Mouse (Mus musculus) E14TG2a.4 (cell line): ENCODE results near the gene Gm8220.
"Not testable (repeated sequence)": the region's sequence is repeated elsewhere in the genome, so short reads cannot be mapped to it uniquely, and the experiment has no call there.

Source experiments
- H3K27me3 ChIP-seq: 2 replicates; pipeline ENCODE4 v1.6.1; 2014; ENCODE audit warnings: low read length, control low read depth; ENCODE audit not compliant: insufficient read depth
- H3K36me3 ChIP-seq: 2 replicates; pipeline ENCODE4 v1.6.1; 2014; ENCODE audit warnings: low read length, control low read depth; ENCODE audit not compliant: insufficient read depth
- H3K4me1 ChIP-seq: replicated peaks from 2 replicates; pipeline ENCODE4 v1.6.1; 2014; ENCODE audit warnings: low read depth, low read length, control low read depth
- H3K4me3 ChIP-seq: replicated peaks from 2 replicates; pipeline ENCODE4 v1.5.1; 2014; ENCODE audit warnings: mild to moderate bottlenecking, low read length
- H3K9me3 ChIP-seq: 2 replicates; pipeline ENCODE4 v1.6.1; 2014; ENCODE audit warnings: low read length, control low read depth
- CTCF ChIP-seq: conservative IDR thresholded peaks from 2 replicates; pipeline ENCODE4 v1.5.1; 2014; ENCODE audit warnings: low read length
- NANOG ChIP-seq: IDR thresholded peaks from 2 replicates; pipeline ENCODE4 v1.6.1; 2014; ENCODE audit warnings: borderline replicate concordance, low read length, mixed read lengths
- POU5F1 ChIP-seq: IDR thresholded peaks from 2 replicates; pipeline ENCODE4 v1.6.1; 2014; ENCODE audit warnings: low read length, borderline replicate concordance

Gm8220 gene

DNA sequence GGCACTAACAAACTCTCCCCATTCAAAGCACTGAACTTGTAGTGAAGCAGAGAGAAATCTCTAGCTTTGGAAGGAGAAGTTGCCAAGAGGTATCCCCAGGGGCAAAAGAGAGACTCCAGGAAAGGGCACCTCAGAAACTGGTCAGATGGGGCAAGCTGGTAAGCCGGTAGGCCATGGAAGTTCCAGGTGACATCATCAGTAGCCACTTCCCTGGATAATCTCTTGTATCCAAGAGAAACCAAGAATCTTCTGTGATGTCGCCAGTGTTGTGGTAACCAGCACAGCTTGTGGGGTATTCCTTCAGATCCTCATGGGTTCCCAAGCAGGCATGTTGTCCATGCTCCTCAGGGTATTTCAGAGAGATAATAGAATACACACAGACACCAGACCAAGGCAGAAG is at the start of gene Gm8220:
Gene Gm8220 (plus strand): TSS at position 301 of the 400 bp plus-strand sequence.
- H3K36me3 ChIP-seq, H3K9me3 ChIP-seq, H3K4me3 ChIP-seq, H3K27me3 ChIP-seq, H3K4me1 ChIP-seq: not testable (repeated sequence)

DNA sequence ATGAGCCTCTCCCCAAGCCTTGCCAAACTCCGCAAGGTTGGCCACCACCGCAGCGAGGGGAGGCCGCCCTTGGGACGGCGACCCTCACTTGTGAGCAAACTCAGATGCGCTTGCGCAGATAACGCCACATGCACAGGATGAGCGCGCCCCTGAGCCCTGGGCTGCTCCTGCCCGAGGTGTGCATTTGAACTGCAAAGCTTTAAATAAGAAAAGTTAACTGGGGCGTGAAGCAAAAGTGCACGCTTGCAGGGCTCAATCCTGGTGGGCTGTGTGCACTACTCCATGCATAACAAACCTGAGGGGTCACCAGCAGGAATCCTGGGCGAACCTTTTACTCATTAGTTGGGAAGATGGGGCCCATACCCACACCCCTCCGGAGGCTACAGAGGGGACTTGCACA is 37.3 kb upstream of the Gm8220 start:
- H3K27me3 ChIP-seq: no peaks in the 10 kb centered on the region
- peaks cover 42% of the 10 kb centered on the region for H3K9me3 ChIP-seq
- no peaks in the 10 kb centered on the region for H3K4me1 ChIP-seq
- H3K4me3 ChIP-seq: no peak overlapping the region
- TF ChIP-seq NANOG (no peak), POU5F1 (no peak), CTCF (no peak)
- no peaks in the 10 kb centered on the region for H3K36me3 ChIP-seq

DNA sequence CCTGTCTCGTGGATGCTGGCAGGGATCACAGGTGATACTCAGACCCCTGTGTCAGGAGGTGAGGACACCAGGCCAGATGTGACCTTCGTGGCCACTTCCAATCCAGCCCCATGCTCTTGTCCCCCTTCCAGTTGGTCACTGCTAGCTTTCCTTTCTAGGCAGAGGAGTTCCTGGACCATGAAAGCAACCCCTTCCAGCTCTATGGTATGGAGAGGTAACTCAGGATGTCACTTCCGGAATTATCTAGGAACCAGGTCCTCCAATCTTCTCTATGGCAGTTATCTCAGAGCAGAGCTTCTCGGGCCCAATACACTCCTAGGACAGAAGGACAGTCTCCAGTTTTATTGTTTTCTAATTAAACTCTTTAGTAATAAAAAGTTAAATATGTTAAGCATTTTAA is 26.7 kb downstream of the Gm8220 start:
- not testable (repeated sequence) for H3K4me1 ChIP-seq, H3K36me3 ChIP-seq, H3K27me3 ChIP-seq, H3K4me3 ChIP-seq
- H3K9me3 ChIP-seq: peaks cover 16% of the 10 kb centered on the region; the same call in 1 of the 2 replicates

DNA sequence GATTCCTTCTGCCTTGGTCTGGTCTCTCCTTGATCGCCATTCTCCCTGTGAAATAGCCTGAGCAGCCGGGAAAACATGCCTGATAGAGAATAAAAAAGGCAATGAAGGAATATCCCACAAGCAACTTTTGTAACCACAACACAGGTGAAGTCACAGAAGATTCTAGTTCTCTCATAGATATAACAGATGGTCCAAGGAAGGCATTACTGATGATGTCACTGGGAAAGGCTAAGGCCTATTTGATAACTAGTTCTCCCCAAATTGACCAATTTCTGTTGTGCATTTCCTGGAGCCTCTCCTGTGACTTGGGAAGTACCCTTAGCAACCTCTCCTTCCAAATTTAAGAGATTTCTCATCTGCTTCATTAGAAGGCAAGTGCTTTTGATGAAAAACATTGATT is 53.1 kb downstream of the Gm8220 start, which contains the start of gene Gm5930:
Gene Gm5930 (minus strand): TSS at position 101 of the 400 bp plus-strand sequence.
- H3K27me3 ChIP-seq, H3K36me3 ChIP-seq, H3K9me3 ChIP-seq, H3K4me3 ChIP-seq, H3K4me1 ChIP-seq: not testable (repeated sequence)
